Mouse (Mus musculus) gastrocnemius, adult 18-20 months (tissue): Measurements from ENCODE around the gene Spaca1. TPM values are rescaled to one million over a fixed set of nuclear protein-coding genes. Genes with fewer than 3 reads are reported as not detected.
"Not testable (repeated sequence)": the region's sequence is repeated elsewhere in the genome, so short reads cannot be mapped to it uniquely, and the experiment has no call there.

Source experiments
- DNase-seq: peaks from one replicate; pipeline ENCODE4 v3.0.0; 2021; ENCODE audit warnings: low spot score
- long read RNA-seq, 2 experiments: library from polyadenylated mRNA; stranded (forward); transcript quantifications; one replicate each; pipeline ENCODE4 v2.0.0; 2021
- total RNA-seq, 2 experiments: library from RNA; stranded (reverse); gene quantifications; 2 replicates each; pipeline ENCODE4 v1.2.3; 2021

The Spaca1 gene
- total RNA-seq, result under 1 TPM in 1 of 2 experiments, not detected in 1; 0.28 TPM
- long read RNA-seq, experiment 1, result 0 reads
- long read RNA-seq, experiment 2, result 0 reads

GRCm38 (mm10) chr4:34049571-34050255 lies at the start of gene Spaca1:
TSS of gene Spaca1 (minus strand) at chr4:34050191.
- DNase-seq, result no peak

- DNase-seq, result not testable (repeated sequence)
Observed at GRCm38 (mm10) chr4:34087286-34087685, 37.3 kb upstream of the Spaca1 start.

DNA sequence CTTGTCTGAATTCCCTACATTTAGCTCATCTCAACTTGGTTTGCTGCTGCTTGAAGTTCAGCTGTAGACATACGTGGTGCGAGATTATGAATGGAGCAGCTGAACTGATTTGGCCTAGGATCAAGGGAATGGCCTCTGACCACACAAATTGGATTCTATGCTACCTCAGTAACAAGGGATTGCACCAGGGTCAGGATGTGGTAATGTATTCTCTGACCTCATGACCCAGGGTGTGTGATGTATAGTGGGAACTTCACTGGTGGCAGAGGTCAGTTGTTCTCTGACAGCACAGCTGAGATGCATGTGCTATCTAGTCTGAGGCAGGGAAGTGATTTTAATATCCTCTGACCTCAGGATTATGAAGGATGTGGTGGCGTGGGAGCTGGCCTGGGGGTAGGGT lies 31.1 kb upstream of the Spaca1 start:
- no peak for DNase-seq

- DNase-seq, result no peak
Observed at GRCm38 (mm10) chr4:34069002-34069401, 19.0 kb upstream of the Spaca1 start.

GRCm38 (mm10) chr4:34058320-34058719 lies 8.3 kb upstream of the Spaca1 start:
- no peak for DNase-seq

GRCm38 (mm10) chr4:34026771-34027170 lies 23.2 kb downstream of the Spaca1 start:
- no peak for DNase-seq

GRCm38 (mm10) chr4:34021456-34021855 lies 28.5 kb downstream of the Spaca1 start:
- DNase-seq, result no peak

DNA sequence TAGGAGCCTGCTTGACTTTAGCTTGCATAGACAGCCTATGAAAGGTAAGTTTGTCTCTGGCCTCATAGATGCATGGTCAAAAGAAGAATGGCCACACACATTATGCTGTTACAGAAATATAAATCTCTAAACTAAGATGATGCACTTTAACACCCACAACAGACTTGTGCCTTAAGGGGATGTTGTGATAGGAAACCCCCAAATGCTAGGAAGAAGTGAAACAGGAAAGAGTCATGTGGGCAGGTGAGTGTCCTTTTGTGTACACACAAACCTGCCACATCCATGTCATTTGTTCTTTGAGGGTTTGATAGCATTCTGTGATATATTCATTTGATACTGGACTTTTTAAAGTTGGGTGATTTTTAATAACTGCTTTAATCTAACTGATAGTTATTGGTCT lies 53.6 kb downstream of the Spaca1 start:
- DNase-seq, result no peak

GRCm38 (mm10) chr4:33992687-33993086 lies 57.3 kb downstream of the Spaca1 start:
- DNase-seq, result no peak

DNA sequence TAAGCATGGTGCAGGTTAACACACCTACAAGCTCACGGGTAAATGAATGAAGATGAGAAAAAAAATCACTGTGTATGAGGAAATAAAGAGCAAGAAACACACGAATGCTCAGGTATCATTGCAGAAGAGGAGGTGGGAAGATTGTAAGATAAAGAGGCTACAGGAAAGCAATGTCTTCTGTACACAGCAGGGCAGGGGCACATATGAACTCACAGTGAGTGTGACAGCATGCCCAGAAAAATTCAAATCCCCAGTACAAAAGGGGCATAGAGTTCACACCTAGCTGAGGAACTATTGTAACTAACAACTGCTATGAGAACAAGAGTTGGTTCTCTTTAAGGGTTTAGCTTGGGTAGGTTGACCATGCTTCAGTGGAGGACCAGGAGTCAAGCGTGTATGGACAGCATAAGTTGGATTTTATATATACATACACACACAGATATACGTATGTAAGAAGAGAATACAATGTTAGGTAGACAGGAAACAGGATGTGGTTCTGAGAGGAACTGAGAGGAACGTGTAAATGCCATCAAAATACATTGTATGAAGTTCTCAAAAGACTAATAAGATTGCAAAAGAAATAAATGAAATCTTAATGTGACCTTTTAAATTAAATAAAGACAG lies 61.4 kb downstream of the Spaca1 start:
- no peak for DNase-seq

Other genes starting within 250 kb of the Spaca1 start
- gene Cnr1, start 125.6 kb downstream of the Spaca1 start, total RNA-seq, result under 1 TPM; 0.16 to 0.36 TPM